Mouse (Mus musculus): Measurements from ENCODE around the gene Zfp770.

GRCm38 (mm10) chr2:114235584-114235983 is 34.3 kb upstream of the Zfp770 start:
- no peak for TF ChIP-seq EP300 (optimal IDR thresholded peaks at IDR 0.05)
- TF ChIP-seq CTCF (IDR thresholded peaks at IDR 0.05; ENCODE audit: low read depth), result no peak

All from stomach, postnatal 0 days (tissue).